Mouse (Mus musculus): Measurements from ENCODE around the gene Glis2. TPM values are rescaled to one million over a fixed set of nuclear protein-coding genes. Genes with fewer than 3 reads are reported as not detected.

The Glis2 gene
- total RNA-seq, 2 experiments from 2014 or later, result 4.0 to 7.3 TPM

GRCm38 (mm10) chr16:4603453-4603837, 8.9 kb downstream of the Glis2 start:
- DNase-seq (ENCODE audit: low spot score), result no peak

- DNase-seq (ENCODE audit: low spot score), result no peak
Observed at GRCm38 (mm10) chr16:4604293-4604837, 9.9 kb downstream of the Glis2 start.

GRCm38 (mm10) chr16:4605514-4606131, 11.1 kb downstream of the Glis2 start:
- no peak for DNase-seq (ENCODE audit: low spot score)

GRCm38 (mm10) chr16:4606431-4607084, 12.0 kb downstream of the Glis2 start:
- DNase-seq (ENCODE audit: low spot score), result peak; percentile 72

- peak; percentile 84 for DNase-seq (ENCODE audit: low spot score)
Observed at GRCm38 (mm10) chr16:4607818-4608531, 13.5 kb downstream of the Glis2 start.

- no peak for DNase-seq (ENCODE audit: low spot score)
Observed at GRCm38 (mm10) chr16:4608532-4609059, 14.1 kb downstream of the Glis2 start.

GRCm38 (mm10) chr16:4611193-4611592, 16.7 kb downstream of the Glis2 start:
- no peak for DNase-seq (ENCODE audit: low spot score)

GRCm38 (mm10) chr16:4611676-4612075, 17.2 kb downstream of the Glis2 start:
- DNase-seq (ENCODE audit: low spot score), result no peak

GRCm38 (mm10) chr16:4613736-4614135, 19.2 kb downstream of the Glis2 start:
- DNase-seq (ENCODE audit: low spot score), result no peak

GRCm38 (mm10) chr16:4614639-4615038, 20.1 kb downstream of the Glis2 start:
- no peak for DNase-seq (ENCODE audit: low spot score)

GRCm38 (mm10) chr16:4615297-4615696, 20.8 kb downstream of the Glis2 start:
- no peak for DNase-seq (ENCODE audit: low spot score)

GRCm38 (mm10) chr16:4616829-4617228, 22.3 kb downstream of the Glis2 start:
- DNase-seq (ENCODE audit: low spot score), result no peak

- DNase-seq (ENCODE audit: low spot score), result no peak
Observed at GRCm38 (mm10) chr16:4624074-4624473, 29.6 kb downstream of the Glis2 start.

GRCm38 (mm10) chr16:4624481-4625110, 30.1 kb downstream of the Glis2 start, which contains the start of gene Pam16:
Gene Pam16 (minus strand): TSS chr16:4624988.
- peak; percentile 94 for DNase-seq (ENCODE audit: low spot score)

- no peak for DNase-seq (ENCODE audit: low spot score)
Observed at GRCm38 (mm10) chr16:4627105-4627504, 32.6 kb downstream of the Glis2 start.

GRCm38 (mm10) chr16:4628898-4629419, 34.4 kb downstream of the Glis2 start:
- DNase-seq (ENCODE audit: low spot score), result no peak

- peak; percentile 90 for DNase-seq (ENCODE audit: low spot score)
Observed at GRCm38 (mm10) chr16:4629950-4630349, 35.4 kb downstream of the Glis2 start.

GRCm38 (mm10) chr16:4632050-4632449, 37.5 kb downstream of the Glis2 start:
- no peak for DNase-seq (ENCODE audit: low spot score)

GRCm38 (mm10) chr16:4633661-4634060, 39.1 kb downstream of the Glis2 start:
- DNase-seq (ENCODE audit: low spot score), result no peak

GRCm38 (mm10) chr16:4634681-4635080, 40.2 kb downstream of the Glis2 start:
- DNase-seq (ENCODE audit: low spot score), result no peak

- DNase-seq (ENCODE audit: low spot score), result no peak
Observed at GRCm38 (mm10) chr16:4635760-4636159, 41.2 kb downstream of the Glis2 start.
